Mouse (Mus musculus) ES-E14 (cell line): Measurements from ENCODE around the gene Fbxl19.

Source experiments
- CHD2 ChIP-seq: IDR thresholded peaks from 2 replicates; pipeline ENCODE4 v1.6.1; 2014; ENCODE audit warnings: mild to moderate bottlenecking, low read depth, low read length, inconsistent platforms
- HCFC1 ChIP-seq: IDR thresholded peaks from 2 replicates; pipeline ENCODE4 v1.6.1; 2012; ENCODE audit warnings: low read length, inconsistent platforms, borderline replicate concordance; ENCODE audit not compliant: insufficient read depth
- MAFK ChIP-seq: IDR thresholded peaks from 2 replicates; pipeline ENCODE4 v1.6.1; 2014; ENCODE audit warnings: mild to moderate bottlenecking, low read depth, low read length, inconsistent platforms; ENCODE audit not compliant: insufficient read depth
- ZNF384 ChIP-seq: IDR thresholded peaks from 2 replicates; pipeline ENCODE4 v1.6.1; 2012; ENCODE audit warnings: low read depth, low read length, inconsistent platforms

DNA sequence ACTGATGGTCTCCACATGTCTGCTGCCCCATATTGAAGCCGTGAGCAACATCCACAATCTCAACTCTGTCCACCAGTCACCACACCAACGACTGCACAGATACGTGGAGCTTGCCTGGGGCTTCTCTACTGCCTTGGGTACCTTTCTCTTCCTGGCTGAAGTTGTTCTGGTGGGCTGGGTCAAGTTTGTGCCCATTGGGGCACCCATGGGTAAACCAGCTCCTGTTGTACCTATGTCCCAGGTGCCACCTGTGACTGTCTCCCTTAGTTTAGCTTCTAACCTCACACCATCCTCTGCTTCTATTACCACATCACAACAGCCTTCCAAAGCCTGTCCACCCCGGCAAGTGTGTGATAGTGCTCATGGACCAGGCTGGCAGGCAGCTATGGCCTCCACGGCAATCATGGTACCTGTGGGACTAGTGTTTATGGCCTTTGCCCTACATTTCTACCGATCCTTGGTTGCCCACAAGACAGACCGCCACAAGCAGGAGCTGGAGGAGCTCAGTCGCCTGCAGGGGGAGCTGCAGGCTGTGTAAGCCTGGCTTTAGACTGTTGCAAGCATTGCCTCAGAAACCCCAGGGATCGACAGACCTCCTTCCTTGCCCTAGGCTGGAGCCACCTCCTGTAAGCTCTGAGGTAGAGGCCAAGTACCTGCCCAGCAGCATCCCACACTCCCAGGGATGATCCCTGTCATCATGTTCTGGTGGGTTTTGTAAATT is 29.5 kb downstream of the Fbxl19 start:
- TF ChIP-seq MAFK (no peak), ZNF384 (no peak), HCFC1 (no peak), CHD2 (no peak)
